Mouse (Mus musculus) liver, embryonic 14.5 days (tissue): ENCODE results near the gene Med13l.

Experiments
- CTCF ChIP-seq: IDR thresholded peaks from 2 replicates; pipeline ENCODE4 v1.5.1; 2016; ENCODE audit warnings: antibody characterized with exemption, low read depth, control low read depth
- EP300 ChIP-seq: IDR thresholded peaks from 2 replicates; pipeline ENCODE4 v1.6.1; 2016; ENCODE audit warnings: antibody characterized with exemption, low read depth

DNA sequence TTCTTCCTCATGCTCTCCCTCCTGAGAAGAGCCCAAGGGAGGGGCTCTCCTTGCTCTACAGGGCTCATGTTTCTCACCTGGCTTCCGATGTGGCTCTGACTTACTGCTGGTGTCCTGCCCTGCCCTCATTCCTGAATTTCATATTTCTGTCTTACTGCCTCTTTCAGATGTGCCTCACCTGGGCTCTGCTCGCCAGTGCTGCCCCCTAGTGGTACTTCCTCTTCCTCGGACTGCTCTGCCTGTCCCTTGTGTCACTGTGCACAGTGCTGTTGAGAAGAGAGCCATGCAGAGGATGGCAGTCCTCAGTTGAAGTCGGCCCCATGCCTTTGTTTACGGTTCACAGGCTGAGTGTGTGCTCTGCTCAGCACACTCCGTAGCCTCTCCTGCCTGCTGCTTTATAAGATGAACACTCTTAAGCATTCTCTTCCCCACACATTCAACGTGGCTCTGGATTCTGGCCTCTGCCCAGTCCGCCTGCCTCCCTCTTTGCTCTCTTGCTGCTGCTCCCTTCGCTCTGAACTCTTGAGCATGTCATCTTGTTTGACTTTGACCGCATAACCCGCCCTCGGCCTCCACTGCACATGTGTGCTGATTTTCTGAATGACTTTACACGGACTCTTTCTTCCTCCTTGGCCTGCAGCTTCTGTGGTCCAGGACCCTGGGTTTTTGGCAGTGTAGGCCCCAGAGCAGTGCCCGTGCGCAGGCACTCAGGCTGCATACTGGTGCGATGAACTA lies 147.9 kb downstream of the Med13l start:
- TF ChIP-seq CTCF (peak; percentile 95), EP300 (no peak)
